8 mouse cellular contexts compared by ENCODE assay signal in genomic region chr17:47694442-47694502, GRCm38 (mm10). TPM values are rescaled to one million over a fixed set of nuclear protein-coding genes. Genes with fewer than 3 reads are reported as not detected.
DNase-seq lines count a peak whose midpoint lies in the region; ATAC-seq and TF ChIP-seq lines count a peak whose summit lies in the region.

TSS of gene Gm21981 (minus strand) at chr17:47694455.

- TF ChIP-seq POLR2A in heart, adult 2 months (IDR thresholded peaks at IDR 0.05; ENCODE audit: insufficient read depth, low read depth, low read length): no peak
- TF ChIP-seq POLR2A in thymus, adult 2 months (IDR thresholded peaks at IDR 0.05; ENCODE audit: control insufficient read depth, extremely low read depth, insufficient read depth, low read length, poor library complexity): no peak

- intact Hi-C loops in heart, adult 2 months (cut with DNase I): loop anchor here (2.0 to 5.0 kb wide), 3 partner anchors 43 to 327 kb away; partner anchors contain the start of genes Mrps10 and Tfeb

- H3K27ac ChIP-seq in heart, adult 2 months: peak within 1 kb of the TSS; percentile 77
- H3K27ac ChIP-seq in thymus, adult 2 months (ENCODE audit: control insufficient read depth, insufficient read depth, low read length): no peak within 1 kb of the TSS
- H3K27ac ChIP-seq in liver, embryonic 14.5 days: no peak within 1 kb of the TSS

- no peaks in the 10 kb centered on the region for H3K27me3 ChIP-seq in heart, adult 2 months (ENCODE audit: control insufficient read depth, insufficient read depth, low read length)
- H3K27me3 ChIP-seq in thymus, adult 2 months (ENCODE audit: control insufficient read depth, insufficient read depth, low read length): peaks cover 3% of the 10 kb centered on the region; the same call in 1 of the 2 replicates
- peaks cover 20% of the 10 kb centered on the region for H3K27me3 ChIP-seq in liver, embryonic 14.5 days (ENCODE audit: control insufficient read depth, insufficient read depth, low read length)

- peak within 1 kb of the TSS; percentile 83 for H3K4me2 ChIP-seq in liver, embryonic 14.5 days (ENCODE audit: low read depth)

- 0 out of 2 replicates have a peak, but pooled peaks cover 1% of the 10 kb centered on the region for H3K4me1 ChIP-seq in heart, adult 2 months (ENCODE audit: control insufficient read depth, insufficient read depth, low read length)
- H3K4me1 ChIP-seq in thymus, adult 2 months (replicated peaks; ENCODE audit: control insufficient read depth, insufficient read depth, low read length): peaks cover 8% of the 10 kb centered on the region
- H3K4me1 ChIP-seq in liver, embryonic 14.5 days (replicated peaks; ENCODE audit: control insufficient read depth in 2 of 2, insufficient read depth in 2 of 2, low read length in 1 of 2): peaks cover 0 to 4% of the 10 kb centered on the region in 2 experiments; a peak in 2 of 4 replicates

- H3K9me3 ChIP-seq in liver, embryonic 14.5 days (ENCODE audit: control insufficient read depth, low read length): no peaks in the 10 kb centered on the region

- ATAC-seq in liver, embryonic 14.5 days (ENCODE audit: insufficient read depth): no peak

- DNase-seq in heart, adult 2 months: no peak
- DNase-seq in heart, adult 9 months (ENCODE audit: low spot score in 2 of 2): no peak
- no peak for DNase-seq in thymus, adult 2 months
- DNase-seq in thymus, postnatal 36 days: no peak
- DNase-seq in liver, embryonic 14.5 days (ENCODE audit: low read depth in 3 of 3, low spot score in 3 of 3): no peak
- no peak for DNase-seq in ovary, postnatal 10 days (ENCODE audit: low spot score)
- no peak for DNase-seq in adrenal gland, postnatal 4 days (ENCODE audit: low spot score in 2 of 2)
- no peak for DNase-seq in thymus, postnatal 25 days

- TF ChIP-seq EP300 in heart, adult 2 months (IDR thresholded peaks at IDR 0.05; ENCODE audit: insufficient read depth, low read depth, low read length): no peak
- no peak for TF ChIP-seq EP300 in liver, embryonic 14.5 days (IDR thresholded peaks at IDR 0.05; ENCODE audit: low read depth)

- peak within 1 kb of the TSS; percentile 91 for H3K9ac ChIP-seq in heart, adult 2 months (ENCODE audit: low read depth, low read length)
- peak within 1 kb of the TSS; percentile 59 for H3K9ac ChIP-seq in liver, embryonic 14.5 days (replicated peaks)

- WGBS in heart, adult 2 months: 0% methylated on average over 3 of the region's 3 CpGs
- WGBS in thymus, adult 2 months: 4% methylated on average over 3 of the region's 3 CpGs
- WGBS in liver, embryonic 14.5 days (ENCODE audit: insufficient replicate concordance): 0% methylated on average over 3 of the region's 3 CpGs

- H3K4me3 ChIP-seq in heart, adult 2 months: peak within 1 kb of the TSS; percentile 81
- H3K4me3 ChIP-seq in thymus, adult 2 months (ENCODE audit: control insufficient read depth, insufficient read depth, low read length): peak within 1 kb of the TSS; percentile 57
- H3K4me3 ChIP-seq in liver, embryonic 14.5 days (ENCODE audit: insufficient read depth in 1 of 2, low read depth in 2 of 2, low read length in 2 of 2): peak within 1 kb of the TSS; percentile 56 to 62

- no peaks in the 10 kb centered on the region for H3K79me2 ChIP-seq in heart, adult 2 months (replicated peaks; ENCODE audit: control insufficient read depth, insufficient read depth, low read length)

- no peaks in the 10 kb centered on the region for H3K36me3 ChIP-seq in heart, adult 2 months (ENCODE audit: control insufficient read depth, insufficient read depth, low read length)
- H3K36me3 ChIP-seq in thymus, adult 2 months (ENCODE audit: control insufficient read depth, insufficient read depth, low read length): no peaks in the 10 kb centered on the region
- no peaks in the 10 kb centered on the region for H3K36me3 ChIP-seq in liver, embryonic 14.5 days (replicated peaks; ENCODE audit: control insufficient read depth, insufficient read depth, low read depth)

- TF ChIP-seq CTCF in heart, adult 2 months (IDR thresholded peaks at IDR 0.05): no peak
- TF ChIP-seq CTCF in thymus, adult 2 months (IDR thresholded peaks at IDR 0.05; ENCODE audit: borderline replicate concordance, control insufficient read depth, extremely low read depth, insufficient read depth, low read length, poor library complexity): no peak
- TF ChIP-seq CTCF in liver, embryonic 14.5 days (IDR thresholded peaks at IDR 0.05; ENCODE audit: low read depth): no peak

RNA-seq across cellular contexts. Expression of gene Gm21981, which starts in this region (rescaled TPM):
- under 1 TPM; 0.78 to 0.89 TPM for total RNA-seq in heart, adult 2 months (2021)
- 0.73 and 1.2 TPM in 2 replicates for polyA plus RNA-seq in heart, adult 2 months (2012; rRNA removed)
- polyA plus RNA-seq in thymus, adult 2 months (2012; rRNA removed): 1.0 and 1.4 TPM in 2 replicates
- polyA plus RNA-seq in liver, embryonic 14.5 days (2012; rRNA removed): 0.18 and 0.32 TPM in 2 replicates
- 0.30 TPM in 1 of 2 replicates, not detected in the other for polyA plus RNA-seq in liver, embryonic 14.5 days (2014; fragmentation: Nextera tagmentation; extraction: Ambion mirVana)
- 1 to 10 TPM; 1.5 to 1.7 TPM for total RNA-seq in adrenal gland, postnatal 4 days (2021)
